Mouse (Mus musculus): ENCODE measurements at regions not wholly inside any gene's neighbourhood (a gene's known extent, or its start where the extent isn't known, plus 50 kb on each side); places are given as distances from the start of the nearest gene placed in this dataset.

DNA sequence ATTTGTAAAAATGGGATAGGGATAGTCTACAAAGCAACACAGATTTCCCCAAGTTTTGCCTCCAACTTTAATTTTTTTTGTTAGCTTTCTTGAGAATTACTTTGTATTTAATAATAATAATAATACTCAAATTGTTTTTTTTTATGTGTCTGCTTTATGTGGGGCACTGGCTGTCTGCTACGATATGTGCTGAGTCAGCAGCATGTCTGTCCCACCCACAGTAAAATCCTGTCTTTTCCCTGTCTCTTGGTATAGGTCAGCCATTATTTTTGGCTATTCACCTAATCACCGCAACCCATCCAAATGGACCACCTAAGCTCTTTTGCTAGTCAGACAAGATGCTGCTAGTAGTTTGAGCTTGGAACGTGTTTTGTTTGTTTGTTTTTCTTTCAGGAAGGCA lies 473.0 kb downstream of the Hs3st4 start:
- intact Hi-C loops (cut with DNase I), result no loop called here

DNA sequence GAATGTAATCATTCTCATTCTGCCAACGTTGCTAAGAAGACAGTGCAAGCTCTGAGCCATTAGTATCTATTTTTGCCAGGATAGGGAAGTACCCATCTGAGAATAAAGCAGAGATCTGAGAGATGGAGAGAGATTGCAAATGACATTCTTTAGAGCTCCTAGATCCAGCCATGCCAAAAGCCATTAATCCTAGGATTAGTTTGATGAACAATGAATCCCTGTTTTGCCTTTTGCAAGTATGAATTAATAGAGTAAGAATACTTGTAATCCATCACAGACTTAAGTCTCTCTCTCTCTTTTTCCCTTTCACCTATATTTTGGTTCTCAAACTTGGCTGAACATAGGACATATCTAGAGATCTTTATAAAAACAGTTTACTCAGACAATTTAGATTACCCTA lies 504.7 kb downstream of the Hs3st4 start:
- DNase-seq (ENCODE audit: extremely low spot score in 1 of 2, low spot score in 2 of 2), result no peak
- intact Hi-C loops (cut with DNase I), result no loop called here

More for the DNA sequence above, 473.0 kb downstream of the Hs3st4 start:
- DNase-seq (ENCODE audit: extremely low spot score in 1 of 2, low spot score in 2 of 2), result no peak

DNA sequence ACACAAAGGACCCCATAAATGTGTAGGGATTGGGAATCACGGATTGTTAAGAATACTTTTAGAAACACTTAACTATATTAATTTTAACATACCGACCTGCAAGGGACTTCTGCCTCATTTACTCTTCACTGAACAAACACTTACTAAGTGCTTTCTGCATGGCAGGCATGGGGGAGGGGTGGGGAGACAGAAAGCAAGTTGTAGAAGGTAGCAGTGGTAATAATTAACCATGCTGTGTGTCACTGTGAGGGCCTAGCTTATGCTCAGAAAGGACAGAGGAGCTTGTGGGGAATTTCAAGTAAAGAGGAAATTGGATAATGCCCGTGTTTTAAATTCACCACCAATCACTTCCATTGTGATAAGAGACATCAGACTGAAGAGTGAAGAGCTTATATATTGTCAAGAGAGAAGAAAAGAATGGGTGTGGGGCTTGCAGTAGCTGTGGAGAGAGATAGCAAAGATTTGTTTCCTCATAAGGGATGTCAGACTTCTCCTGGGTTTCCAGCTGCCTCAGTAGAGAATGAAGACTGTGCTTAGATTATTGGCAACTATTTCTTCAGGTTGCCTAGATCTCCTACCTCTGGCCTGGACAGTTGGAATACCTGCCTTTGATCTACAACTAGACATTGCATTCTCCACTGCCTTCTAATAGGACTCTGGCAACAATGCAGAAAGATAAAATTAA lies 508.6 kb downstream of the Hs3st4 start:
- DNase-seq (ENCODE audit: extremely low spot score in 1 of 2, low spot score in 2 of 2), result no peak
- intact Hi-C loops (cut with DNase I), result no loop called here

DNA sequence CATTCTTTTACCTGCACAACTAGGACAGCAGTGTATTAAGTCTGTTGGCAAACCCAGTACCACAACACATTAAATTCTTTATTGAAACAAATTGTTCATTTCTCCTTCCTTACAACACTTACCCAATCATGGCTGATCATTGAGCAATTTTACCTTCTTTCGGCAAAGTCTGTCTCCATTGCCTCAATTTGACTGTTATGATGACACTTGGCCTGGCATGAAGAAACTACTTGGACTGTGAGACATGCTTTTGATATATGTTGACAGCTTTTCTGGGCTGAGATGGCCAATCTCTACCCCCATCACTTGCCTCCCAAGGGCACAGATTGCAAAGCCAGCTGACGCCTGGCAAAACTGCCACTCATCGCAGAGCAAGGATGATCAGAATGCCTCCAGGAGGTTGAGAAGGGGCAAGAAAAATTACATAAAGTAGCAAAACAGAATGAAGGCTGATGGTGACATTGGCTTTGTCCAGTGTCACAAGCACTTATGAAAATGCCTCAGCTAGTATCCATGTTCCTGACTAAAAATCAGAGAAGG lies 509.3 kb downstream of the Hs3st4 start:
- intact Hi-C loops (cut with DNase I), result no loop called here
- no peak for DNase-seq (ENCODE audit: extremely low spot score in 1 of 2, low spot score in 2 of 2)

DNA sequence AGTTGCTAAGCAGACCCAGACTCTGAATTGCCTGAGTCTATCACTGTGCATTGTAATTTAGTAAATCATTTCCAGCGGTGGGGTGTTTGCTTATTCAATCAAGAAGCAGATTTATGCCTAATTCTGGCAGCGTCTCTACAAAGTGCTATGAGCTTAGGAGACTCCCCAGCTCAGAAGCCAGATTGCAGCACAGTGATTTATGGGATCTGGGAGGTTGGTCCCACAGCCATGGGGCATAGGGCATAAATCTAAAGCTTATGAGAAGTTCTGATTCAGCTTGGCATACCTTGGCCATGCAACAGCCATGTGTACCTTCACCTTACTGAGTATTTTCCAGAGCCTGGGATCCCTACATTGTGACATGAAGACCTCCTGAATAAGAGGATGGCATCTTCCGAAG lies 518.0 kb downstream of the Hs3st4 start:
- DNase-seq (ENCODE audit: extremely low spot score in 1 of 2, low spot score in 2 of 2), result no peak
- intact Hi-C loops (cut with DNase I), result no loop called here

DNA sequence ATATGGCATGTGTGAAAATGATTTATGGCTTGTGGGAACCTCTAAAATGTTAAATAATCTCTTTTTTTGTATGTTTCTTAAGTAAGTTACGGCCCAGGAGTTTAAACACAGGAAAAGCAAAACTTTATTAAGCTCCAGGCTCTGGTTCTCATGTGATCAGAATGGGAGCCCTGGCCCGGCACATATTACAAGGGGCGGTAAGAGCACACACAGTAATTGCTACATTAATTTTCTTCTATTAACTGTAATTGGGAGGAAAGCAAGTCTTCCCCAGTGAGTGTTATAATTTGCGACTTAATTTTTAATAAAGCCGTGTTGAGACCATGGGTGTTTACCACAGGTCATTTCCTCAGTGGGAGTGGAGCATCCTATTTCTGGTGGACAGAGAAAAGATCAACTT lies 520.1 kb downstream of the Hs3st4 start:
- no peak for DNase-seq (ENCODE audit: extremely low spot score in 1 of 2, low spot score in 2 of 2)
- intact Hi-C loops (cut with DNase I), result no loop called here

DNA sequence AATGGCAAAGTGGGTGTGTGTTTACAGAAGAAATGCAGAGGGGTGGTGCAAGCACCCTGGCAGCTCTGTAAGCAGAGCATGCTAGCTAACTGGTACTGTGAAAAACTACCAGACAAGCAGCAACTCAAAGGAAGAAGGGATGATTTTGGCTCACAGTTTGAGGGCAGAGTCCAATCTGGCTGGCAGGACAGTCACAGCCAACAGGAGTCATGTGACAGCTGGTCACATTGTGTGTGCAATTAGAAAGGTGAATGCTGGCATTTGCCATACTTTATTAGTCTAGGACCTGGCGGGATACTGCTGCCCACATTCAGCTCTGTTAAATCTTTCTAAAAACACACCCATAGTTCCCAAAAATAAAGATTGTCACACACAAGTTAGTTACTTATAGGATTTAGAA lies 566.4 kb downstream of the Hs3st4 start:
- intact Hi-C loops (cut with DNase I), result no loop called here
- DNase-seq (ENCODE audit: extremely low spot score in 1 of 2, low spot score in 2 of 2), result no peak

DNA sequence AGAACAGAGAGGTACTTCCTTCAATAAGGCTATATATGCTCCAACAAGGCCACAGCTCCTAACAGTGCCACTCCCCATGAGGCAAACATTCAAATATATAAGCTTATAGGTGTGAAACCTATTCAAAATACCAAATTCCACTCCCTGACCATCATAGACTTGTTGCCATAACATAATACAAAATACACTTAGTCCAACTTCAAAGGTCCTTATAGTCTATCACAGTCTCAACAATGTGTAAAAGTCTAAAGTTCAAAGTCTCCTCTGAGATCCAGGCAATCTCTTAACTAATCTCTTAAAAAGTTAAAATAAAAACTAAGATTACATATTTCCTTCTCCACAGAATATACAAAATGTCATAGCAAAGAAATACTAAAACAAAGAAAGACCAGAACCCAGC lies 574.5 kb downstream of the Hs3st4 start:
- no peak for DNase-seq (ENCODE audit: extremely low spot score in 1 of 2, low spot score in 2 of 2)
- intact Hi-C loops (cut with DNase I), result no loop called here

DNA sequence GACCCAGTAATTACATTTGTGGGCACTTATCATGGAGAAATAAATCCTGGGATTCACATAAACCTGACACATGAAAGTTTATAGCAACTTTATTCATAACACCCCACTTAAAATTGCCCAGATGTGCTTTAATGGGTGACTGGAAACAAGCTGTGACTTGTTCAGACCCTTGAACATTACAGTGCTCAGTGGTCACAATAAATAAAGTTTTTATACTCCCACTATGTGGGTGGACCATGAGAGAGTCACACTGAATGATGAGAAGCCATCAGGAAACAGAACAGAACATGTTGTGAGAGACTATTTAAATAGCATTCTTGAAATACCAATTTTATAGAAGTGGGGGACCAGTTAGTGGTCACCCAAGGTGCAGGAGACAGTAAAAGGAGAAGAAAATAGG lies 588.1 kb downstream of the Hs3st4 start:
- DNase-seq (ENCODE audit: extremely low spot score in 1 of 2, low spot score in 2 of 2), result no peak
- intact Hi-C loops (cut with DNase I), result no loop called here

DNA sequence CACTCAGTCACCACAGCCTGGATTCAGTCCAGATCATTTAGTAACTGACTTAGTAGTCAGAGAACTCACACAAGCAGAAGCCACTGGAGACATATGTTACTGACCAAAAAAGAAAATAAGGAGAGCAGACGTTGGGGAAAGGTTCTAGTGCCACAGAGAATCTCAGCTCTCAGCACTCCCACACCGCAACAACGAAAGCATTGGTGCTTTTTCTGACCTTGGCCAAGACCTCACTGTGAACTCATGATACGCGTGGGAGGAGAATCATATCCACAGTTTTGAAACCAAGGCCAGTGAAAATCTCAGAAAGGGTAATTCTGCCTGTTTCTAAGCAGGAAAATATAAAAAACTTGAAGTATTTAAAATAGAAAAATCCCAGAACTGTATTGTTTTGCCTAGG lies 591.0 kb downstream of the Hs3st4 start:
- no peak for DNase-seq (ENCODE audit: extremely low spot score in 1 of 2, low spot score in 2 of 2)
- intact Hi-C loops (cut with DNase I), result no loop called here

DNA sequence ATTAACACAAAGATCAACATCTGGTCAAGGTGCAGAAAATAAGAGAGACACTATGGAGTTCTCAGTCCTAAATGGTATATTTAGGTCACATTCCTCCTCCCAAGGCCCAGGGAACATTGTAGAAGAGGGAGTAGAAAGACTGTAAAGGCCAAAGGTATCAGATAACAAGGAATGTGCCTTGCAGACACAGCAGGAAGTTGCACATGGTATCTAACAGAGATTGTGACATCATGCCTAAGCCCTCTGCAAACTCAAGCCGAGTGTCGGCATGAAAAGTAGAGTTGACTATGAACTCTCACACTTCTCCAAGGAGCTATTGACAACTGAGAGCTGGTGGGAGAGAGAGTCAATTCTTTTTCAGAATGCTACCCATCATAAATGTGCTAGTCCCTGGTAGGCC lies 598.7 kb downstream of the Hs3st4 start:
- intact Hi-C loops (cut with DNase I), result no loop called here
- DNase-seq (ENCODE audit: extremely low spot score in 1 of 2, low spot score in 2 of 2), result no peak

DNA sequence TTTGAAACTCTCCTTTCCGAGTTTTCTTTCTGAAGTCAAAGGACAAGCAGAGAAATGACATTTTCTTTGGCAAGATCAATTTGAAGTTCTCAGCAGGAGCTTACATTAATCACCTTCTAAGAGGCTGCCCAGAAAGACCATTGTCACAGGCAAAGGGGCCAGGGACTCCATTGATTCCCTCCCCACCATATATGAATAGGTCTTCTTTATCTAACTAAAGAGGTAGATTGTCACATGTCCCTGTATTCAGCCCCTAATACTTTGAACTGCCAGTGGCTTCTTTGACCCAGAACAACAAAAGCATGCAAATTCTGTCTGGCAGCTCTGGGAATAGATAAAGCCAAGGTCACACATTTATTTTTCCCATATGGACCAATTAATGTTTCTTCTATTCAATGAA lies 602.6 kb downstream of the Hs3st4 start:
- intact Hi-C loops (cut with DNase I), result no loop called here
- DNase-seq (ENCODE audit: extremely low spot score in 1 of 2, low spot score in 2 of 2), result no peak

DNA sequence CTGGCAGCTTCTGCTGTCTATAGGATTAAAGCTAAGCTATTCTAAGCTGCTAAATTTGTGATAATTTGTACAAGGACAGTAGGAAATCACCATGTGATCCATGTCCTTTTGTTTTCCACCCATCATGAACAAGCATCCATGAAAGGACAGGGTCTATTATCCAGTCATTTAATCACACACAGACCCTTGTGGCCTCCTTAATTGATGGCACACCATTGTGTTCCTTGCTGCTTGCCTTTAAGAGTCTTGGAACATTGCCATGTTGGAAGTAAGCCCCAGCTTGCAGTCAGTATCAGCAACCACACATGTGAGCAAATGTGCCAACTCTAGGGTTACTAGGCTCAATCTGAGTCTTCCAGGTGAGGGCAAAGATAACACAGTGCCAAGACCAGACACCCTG lies 608.7 kb downstream of the Hs3st4 start:
- DNase-seq (ENCODE audit: extremely low spot score in 1 of 2, low spot score in 2 of 2), result no peak
- intact Hi-C loops (cut with DNase I), result no loop called here

DNA sequence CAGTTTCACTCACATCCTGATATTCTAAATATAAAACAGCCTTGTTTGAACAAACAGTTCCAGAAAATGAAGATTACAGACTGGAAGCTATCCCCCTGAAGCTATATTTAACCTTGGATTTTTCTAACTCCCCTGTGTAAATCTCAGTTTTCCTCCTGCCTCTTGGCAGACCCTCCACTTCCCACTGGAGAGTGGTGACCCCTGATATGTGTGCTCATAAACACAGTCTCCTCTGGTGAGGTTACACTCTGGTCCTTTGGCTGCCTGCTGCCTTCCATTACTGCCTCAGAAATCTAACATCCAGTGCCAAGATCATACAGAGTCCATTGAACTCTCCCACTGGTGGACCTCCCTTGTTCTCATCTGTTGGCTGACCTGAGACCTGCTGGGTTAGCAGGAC lies 610.8 kb downstream of the Hs3st4 start:
- DNase-seq (ENCODE audit: extremely low spot score in 1 of 2, low spot score in 2 of 2), result no peak
- intact Hi-C loops (cut with DNase I), result no loop called here

DNA sequence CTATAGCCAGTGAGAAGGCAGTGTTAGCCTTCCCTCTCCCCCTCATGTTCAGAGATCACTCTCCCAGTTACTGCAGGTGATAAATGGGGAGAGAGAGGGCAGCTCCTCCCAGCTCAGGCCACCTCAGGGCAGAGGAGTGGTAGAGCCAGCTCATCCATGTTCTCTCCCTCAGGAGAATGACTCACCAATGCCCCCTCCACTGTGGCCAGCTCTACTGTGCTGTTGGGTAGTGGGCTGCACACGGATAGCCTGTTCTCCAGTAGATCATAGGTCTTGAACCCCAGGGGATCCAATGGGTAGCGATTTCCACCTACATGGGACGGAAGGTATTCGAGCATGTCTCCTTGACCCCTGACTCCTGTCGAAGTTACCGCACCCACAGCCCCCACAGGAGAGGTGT lies 618.1 kb downstream of the Hs3st4 start:
- intact Hi-C loops (cut with DNase I), result no loop called here
- no peak for DNase-seq (ENCODE audit: extremely low spot score in 1 of 2, low spot score in 2 of 2)

DNA sequence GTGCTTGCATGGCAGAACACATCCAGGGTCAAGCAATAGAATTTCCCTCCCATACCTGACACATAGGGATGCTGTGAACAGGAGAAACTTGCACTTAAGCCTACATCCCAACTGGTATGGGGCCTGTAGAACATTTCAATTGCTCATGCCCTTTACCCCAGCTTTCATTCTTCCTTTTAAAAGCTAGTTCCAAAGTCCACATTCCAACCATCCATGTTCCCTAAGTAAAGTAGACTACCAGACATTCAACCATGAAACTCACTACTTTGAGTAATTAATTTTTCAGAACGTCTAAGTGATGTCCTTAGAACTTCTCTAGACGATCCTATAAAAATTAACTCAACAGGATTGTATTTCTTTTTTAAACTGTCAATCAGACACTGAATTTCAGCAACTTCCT lies 621.9 kb downstream of the Hs3st4 start:
- DNase-seq (ENCODE audit: extremely low spot score in 1 of 2, low spot score in 2 of 2), result no peak
- intact Hi-C loops (cut with DNase I), result no loop called here

DNA sequence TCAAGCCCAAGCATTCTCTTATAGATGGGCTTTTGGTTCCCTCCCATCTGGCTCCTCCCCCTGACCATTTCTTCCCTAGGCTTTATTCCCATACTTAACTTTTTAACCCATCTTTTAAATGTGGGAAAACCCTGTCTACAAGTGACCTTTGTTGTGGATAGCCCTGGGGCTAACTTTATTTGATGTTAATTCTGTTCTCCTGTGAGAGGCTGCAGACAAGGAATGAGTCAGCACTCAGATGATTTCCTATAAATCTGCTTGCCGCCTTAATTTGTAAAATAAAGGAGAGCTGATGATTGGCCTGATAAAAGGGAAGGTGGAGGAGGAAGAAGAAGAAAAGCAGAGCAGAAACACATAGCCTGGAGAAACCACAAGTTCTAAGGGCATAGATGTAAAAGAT lies 623.3 kb downstream of the Hs3st4 start:
- intact Hi-C loops (cut with DNase I), result no loop called here
- no peak for DNase-seq (ENCODE audit: extremely low spot score in 1 of 2, low spot score in 2 of 2)

DNA sequence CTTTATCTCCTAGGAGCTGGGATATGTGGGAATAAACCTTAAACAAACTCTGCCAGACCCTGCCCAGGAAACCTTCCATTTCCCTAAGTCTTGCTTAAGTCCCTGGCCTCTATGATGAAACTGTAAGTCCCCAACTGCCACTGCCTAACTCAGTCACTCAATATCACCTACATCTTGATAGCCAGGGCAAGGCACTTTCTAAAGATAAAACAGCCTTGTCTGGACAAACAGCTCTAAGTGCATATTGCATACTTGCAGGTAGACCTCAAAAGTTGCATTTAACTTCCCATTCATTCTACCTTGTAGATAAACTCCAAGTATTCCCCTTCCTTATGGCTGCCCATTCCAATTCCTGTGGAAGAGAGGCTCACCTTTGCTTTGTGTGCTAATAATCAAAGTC lies 624.4 kb downstream of the Hs3st4 start:
- DNase-seq (ENCODE audit: extremely low spot score in 1 of 2, low spot score in 2 of 2), result no peak
- intact Hi-C loops (cut with DNase I), result no loop called here

DNA sequence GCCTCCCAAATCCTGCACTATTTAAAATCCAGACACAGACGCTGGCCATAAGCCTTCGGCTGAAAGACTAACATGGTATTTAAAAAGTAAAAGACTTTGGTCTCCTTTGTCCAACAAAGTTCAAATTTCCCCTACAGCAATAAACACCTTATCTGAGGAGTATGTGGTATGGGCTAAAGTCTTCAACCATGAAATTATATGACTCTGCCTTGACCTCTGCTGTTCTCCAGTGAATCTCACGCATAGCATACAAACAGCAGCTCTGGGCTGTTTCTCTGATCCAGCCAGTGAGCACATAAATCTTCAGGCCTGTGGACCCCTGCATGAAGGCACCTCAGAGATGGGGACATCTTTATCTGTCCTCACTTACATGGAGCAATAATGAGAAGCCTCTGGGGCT lies 627.8 kb downstream of the Hs3st4 start:
- DNase-seq (ENCODE audit: extremely low spot score in 1 of 2, low spot score in 2 of 2), result no peak
- intact Hi-C loops (cut with DNase I), result no loop called here

DNA sequence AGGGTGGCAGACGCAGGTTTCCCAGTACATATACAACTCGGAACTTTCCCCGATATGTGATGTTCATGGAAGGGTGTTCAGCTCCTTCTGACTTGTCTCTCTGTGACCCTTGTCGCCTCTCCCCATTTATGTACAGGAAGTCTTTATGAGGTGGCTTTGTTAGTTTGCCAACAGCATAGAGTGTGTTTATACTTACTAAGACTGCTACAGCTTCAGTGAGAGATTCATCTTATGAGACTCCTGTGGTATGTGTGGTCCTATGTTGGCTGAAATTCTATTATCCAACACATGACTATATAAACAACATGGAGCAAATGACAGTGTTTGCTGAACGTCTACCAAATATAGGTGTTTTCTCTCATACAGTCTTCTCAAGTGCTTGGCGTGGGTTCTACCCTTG lies 664.5 kb downstream of the Hs3st4 start:
- intact Hi-C loops (cut with DNase I), result no loop called here
- DNase-seq (ENCODE audit: extremely low spot score in 1 of 2, low spot score in 2 of 2), result no peak
